Mouse (Mus musculus) brain, embryonic 18.5 days (tissue): ENCODE results near the gene Olr1.

Experiments
- DNase-seq: peaks from one replicate; pipeline ENCODE4 v3.0.0-alpha.2; 2012; ENCODE audit warnings: low read depth, low spot score

Gene Olr1

GRCm38 (mm10) chr6:129507024-129507423 is at the start of gene Olr1:
TSS of gene Olr1 (minus strand) at chr6:129507165.
- DNase-seq, result no peak

- no peak for DNase-seq
Measured at GRCm38 (mm10) chr6:129548009-129548408, 41.0 kb upstream of the Olr1 start.

- no peak for DNase-seq
Measured at GRCm38 (mm10) chr6:129547277-129547676, 40.3 kb upstream of the Olr1 start.

DNA sequence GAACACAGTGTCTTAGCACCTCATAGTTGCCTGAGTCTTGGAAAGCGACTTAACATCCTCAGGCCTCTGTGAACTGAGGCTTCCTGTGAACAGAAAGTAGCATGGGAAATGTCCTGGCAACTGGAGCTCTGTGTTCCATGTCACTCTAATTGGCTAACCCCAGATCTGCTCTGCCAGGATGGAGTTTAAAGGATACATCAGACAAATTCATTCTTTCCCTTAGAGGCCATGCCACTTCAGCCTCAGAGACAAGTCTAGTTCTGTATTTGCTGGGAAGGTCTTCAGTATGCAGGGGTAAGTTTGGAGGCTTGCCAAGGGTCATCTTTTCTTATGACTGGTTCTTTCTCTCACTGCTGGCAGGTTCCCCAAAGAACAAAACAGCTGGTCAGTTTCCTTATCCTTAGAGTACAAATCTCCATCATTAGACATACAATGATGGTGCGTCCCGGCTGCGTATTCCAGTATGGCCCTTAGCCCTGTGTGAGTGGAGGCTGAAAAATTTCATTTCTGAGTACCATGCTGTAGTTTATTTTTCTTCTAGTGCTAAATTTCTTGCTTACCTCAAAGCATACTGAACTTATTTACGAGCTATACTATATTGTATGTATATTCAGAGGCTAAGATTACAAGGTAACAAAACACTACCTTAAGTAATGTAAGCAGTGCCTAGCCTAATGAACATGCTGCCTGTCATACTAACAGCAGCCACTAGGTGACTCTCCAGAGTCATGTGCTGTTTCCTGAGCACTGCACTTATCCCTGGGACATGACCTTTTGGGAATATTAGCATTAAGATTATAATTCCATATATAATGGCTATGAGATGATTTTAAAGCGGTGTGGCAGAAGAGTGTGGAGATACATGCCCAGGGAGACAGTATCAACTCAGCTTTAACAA is 37.0 kb upstream of the Olr1 start:
- no peak for DNase-seq

DNA sequence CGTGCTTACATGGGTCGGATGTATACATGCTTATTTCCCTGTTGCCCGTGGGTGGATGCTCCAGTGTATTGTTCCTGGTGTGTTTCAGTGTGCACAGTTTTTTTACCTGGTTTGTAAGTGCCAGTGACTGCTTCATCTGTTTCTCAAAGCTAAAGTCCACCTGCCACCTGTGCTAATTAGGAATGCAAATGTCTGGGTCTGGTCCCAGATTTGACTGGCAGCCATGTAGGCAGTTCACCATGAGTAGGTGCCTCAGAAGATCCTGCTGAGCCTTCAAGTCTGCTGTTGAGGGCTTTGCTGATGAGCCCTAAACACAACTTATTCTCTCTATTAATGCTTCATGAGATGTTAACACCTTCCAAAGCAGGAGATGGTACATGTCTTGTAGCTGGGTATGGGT is 35.6 kb upstream of the Olr1 start:
- DNase-seq, result no peak

DNA sequence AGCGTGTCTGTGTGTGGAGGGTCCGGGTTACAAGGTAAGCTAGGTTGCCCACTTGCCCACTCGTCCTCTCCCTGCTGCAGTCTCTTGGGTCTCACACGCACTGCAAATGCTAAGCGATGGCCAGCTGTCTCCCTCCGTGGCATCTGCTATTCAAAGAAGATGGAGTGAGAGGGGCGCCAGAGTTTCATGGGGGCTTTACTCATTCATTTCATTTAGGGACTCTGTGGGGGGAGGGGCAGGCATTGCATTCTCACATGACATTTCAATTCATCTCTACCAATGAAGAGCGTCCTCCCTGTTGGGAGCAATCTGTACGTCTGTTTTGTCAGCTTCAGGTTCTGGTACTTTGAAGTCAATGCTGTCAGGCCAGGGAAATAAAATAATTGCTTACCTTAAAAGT is 35.0 kb upstream of the Olr1 start:
- no peak for DNase-seq

DNA sequence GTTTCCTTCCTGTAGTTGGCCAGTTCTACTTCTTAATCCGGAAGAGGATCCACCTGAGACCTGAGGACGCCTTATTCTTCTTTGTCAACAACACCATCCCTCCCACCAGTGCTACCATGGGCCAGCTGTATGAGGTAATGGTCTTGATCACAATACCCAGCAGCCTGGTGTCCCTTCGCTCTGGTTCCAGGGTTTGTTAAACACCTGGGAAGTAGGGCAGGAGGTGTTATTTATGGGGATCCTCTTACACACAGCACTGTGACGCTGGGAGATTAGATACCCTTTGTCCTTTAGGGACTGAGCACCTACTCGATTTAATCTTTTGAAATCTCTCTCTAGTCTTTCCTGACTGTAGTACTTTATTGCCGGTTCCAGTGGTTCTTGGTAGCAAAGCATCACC is 31.6 kb upstream of the Olr1 start:
- no peak for DNase-seq

- no peak for DNase-seq
Measured at GRCm38 (mm10) chr6:129535723-129536122, 28.8 kb upstream of the Olr1 start.

DNA sequence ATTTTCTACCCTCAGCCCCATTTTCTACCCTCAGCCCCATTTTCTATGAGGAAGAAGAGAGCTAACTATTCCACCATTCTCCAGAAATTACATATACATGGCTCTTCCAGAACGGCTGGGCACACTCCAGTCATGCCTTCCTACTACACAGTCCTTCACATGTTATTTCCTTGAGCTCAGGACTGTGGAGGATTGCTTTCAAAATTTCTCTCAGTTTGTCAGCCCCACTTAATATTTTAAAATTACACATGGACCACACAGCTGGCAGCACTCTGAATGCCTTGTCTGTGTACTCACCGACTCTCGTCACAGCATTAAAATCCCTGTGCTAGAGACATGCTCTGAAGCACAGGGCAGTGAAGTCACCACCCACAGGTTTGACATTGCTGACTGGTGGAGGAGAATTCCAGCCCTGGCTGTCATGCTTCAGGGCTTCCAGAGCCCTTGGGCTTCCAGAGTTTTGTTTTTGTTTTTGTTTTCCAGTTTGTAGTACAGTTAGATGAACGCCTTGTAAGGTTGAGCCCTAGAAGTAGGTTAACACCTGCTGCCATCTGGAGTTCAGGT is 27.7 kb upstream of the Olr1 start:
- DNase-seq, result no peak

- DNase-seq, result peak; percentile 46
Measured at GRCm38 (mm10) chr6:129534057-129534456, 27.1 kb upstream of the Olr1 start.

GRCm38 (mm10) chr6:129532942-129533860 is 26.2 kb upstream of the Olr1 start, which contains the start of gene Gabarapl1:
TSS of gene Gabarapl1 (plus strand) at chr6:129533160.
- DNase-seq, result peak; percentile 64

DNA sequence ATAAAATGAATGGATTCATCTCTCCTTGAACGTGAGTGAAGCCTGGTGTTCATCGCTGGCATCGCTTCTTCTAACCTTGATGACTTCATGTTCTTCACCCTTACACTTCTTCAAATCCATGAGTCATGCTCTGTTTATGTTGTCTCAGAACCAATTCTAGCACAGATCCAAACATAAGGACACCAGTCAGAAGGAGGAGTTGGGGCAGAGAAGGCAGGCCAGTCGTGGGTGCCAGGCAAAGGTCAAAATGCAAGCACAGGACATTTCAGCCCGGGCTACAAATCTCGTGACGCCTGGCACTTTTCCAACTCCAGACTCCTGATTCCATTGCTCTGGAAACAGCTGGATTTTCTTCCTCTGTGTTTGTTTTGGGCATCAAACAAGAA is 25.6 kb upstream of the Olr1 start:
- DNase-seq, result no peak

DNA sequence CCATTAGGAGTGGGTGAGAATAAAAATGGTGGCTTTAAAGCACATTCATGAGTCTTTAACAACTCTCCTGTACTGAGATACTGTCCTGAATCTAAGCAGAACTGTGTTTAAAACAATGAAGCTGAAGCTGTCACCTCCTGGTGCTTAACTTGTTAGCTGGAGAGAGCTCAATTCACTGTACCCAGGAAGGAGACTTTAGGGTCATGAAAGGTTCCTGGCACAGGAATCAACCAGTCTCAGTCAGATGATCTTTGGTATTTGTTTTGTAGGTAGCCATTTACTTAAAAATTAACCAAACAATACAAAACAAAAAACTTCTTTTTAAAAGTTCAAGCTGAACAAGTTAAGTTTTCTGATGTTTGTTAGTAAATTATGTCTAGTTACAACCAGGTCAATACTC is 23.3 kb upstream of the Olr1 start:
- DNase-seq, result no peak

- DNase-seq, result no peak
Measured at GRCm38 (mm10) chr6:129529605-129530004, 22.6 kb upstream of the Olr1 start.

DNA sequence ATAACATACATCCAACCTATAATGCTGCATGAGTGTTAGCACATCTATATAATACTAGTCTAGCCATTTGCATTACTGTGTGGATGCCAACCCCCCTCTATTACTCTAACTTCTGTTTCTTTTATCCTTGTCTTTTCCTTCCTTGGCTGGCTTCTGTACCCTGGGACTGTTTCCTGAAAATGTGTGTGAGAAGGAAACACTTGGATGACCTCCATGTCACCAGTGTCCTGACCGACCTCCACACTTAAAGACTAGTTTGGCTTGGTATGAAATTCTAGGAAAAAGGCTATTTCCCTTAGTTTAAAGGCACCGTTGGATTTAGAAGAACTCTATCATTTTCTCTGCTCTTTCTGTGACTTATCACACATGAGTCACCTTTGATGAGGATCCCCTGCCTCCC is 20.5 kb upstream of the Olr1 start:
- DNase-seq, result no peak

DNA sequence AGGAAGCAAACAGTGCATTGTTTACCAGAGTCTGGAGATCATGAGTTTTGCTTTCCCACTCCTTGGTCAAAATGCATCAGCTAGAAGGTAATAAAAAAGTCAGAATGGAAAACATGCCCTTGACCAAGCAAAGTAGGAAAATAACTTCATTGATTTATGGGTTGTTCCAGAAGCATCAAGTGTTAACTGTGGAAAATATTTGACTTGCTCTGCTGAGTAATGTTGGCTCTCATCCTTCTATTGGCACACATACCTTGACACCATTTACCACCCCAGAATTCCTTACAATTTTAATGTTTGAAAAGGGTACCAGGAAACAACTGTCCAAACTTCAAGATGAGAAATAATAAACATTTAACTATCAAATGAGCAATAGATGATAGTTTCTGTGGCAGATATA is 19.1 kb upstream of the Olr1 start:
- DNase-seq, result no peak

DNA sequence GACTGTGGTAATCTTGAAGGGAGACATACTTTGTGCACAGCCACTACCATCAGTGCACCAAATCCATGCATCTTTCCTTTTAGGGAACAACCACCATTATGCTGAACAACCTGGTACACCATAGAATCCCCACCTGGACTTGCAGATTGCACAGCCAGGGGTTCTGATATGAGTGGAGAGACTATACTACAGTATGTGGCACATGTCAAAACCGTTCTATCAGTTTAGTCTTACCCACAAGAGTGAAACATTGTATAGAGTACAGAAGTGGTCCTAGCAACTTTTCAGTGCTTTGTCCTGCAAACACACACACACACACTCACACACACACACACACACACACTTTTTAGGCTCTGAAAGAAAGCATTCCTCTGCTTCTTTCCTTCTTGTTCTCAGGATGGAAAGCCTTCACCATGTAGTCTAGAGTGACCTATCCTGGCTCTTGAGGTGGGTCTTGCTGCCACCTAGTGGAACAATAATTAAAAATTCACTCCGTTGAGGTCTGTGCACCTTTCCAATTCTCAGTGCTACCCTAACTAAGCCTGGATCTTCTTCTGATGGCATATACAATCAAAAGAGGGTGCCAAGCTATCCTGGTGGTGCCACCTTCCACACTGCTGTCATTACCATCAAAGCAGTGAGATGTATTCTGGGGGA is 10.9 kb upstream of the Olr1 start:
- peak; percentile 6 for DNase-seq

- DNase-seq, result no peak
Measured at GRCm38 (mm10) chr6:129516388-129516787, 9.4 kb upstream of the Olr1 start.

- DNase-seq, result no peak
Measured at GRCm38 (mm10) chr6:129515068-129515467, 8.1 kb upstream of the Olr1 start.

GRCm38 (mm10) chr6:129514376-129514775 is 7.4 kb upstream of the Olr1 start:
- no peak for DNase-seq

DNA sequence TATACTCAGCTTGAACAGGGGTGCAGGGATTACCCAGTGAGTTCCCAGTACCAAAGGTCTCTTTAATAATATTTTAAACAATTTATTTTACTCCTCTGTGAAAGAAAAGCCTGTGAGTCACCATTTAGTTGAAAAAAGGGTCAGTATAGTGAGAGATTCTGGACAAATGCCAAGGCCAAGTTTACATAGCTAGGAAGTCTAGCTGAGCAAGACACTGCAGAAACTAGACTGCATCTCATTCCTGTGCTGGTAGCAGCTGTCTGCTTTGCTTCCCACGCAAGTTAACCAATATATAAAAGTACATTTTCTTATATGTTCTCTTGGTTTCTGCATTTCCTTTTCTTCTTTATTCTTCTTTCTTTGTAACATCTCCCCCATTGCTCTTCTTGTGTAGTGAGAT is 6.4 kb upstream of the Olr1 start:
- no peak for DNase-seq

DNA sequence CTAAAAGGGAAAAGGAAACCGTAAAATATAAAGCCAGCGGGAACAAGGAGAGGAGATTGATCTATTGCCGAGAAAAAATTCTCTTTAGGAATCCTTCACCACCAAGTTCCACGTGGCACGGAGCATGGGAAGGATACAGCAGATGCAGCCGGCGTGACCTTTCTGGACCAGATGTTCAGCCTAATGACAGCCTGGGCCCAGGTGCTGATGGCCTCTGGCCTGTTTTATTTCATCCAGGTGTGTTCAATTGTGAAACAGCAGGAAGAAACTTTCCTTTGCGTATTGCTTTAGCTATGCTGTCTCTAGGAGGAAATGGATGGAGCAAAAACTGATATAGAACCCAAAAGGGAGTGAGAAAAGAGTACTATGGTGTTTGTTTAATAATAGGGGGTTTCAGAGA is 5.9 kb upstream of the Olr1 start:
- no peak for DNase-seq
